Mouse (Mus musculus): ENCODE measurements at regions not wholly inside any gene's neighbourhood (a gene's known extent, or its start where the extent isn't known, plus 50 kb on each side); places are given as distances from the start of the nearest gene placed in this dataset.

DNA sequence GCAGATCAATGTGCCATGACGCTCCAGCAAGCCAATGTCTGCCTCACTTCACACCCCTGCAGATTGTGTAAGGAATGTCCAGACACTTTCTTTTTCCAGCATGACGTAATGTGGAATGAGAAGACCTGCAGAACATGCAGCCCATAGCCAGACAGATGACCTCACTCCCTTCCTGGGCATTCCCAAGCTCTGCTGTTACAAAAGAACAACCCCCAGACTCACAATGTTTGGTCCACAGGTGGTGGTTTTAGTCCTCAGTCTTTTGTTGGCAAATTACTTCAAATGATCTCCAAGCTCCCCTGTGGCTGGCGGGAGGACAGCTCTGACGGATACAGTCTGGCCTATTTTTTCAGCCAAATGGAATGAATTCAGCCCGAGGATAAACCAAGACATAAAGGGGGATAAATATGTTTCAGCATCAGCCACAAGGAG is 95.6 kb upstream of the Tnc start:
- no peak overlapping the region for H3K9ac ChIP-seq (replicated peaks)
- H3K27me3 ChIP-seq (ENCODE audit: insufficient read depth, low read length) = no peaks in the 10 kb centered on the region
- no peak overlapping the region for H3K27ac ChIP-seq (ENCODE audit: low read depth)
- no peak overlapping the region for H3K4me3 ChIP-seq (ENCODE audit: low read depth, low read length)
- no peak overlapping the region for H3K4me2 ChIP-seq (ENCODE audit: low read depth, low read length)
- no peaks in the 10 kb centered on the region for H3K9me3 ChIP-seq (ENCODE audit: low read length)
- WGBS (ENCODE audit: insufficient replicate concordance) = 75% methylated on average over 5 of the region's 5 CpGs
- no peaks in the 10 kb centered on the region for H3K36me3 ChIP-seq (replicated peaks; ENCODE audit: insufficient read depth, low read length)
- no peak for TF ChIP-seq CTCF (IDR thresholded peaks at IDR 0.05; ENCODE audit: low read depth)
- TF ChIP-seq EP300 (IDR thresholded peaks at IDR 0.05; ENCODE audit: low read depth) = no peak
- no peak for ATAC-seq
- DNase-seq = no peak
- no peaks in the 10 kb centered on the region for H3K4me1 ChIP-seq (ENCODE audit: insufficient read depth)

GRCm38 (mm10) chr4:64139836-64140235 is 93.0 kb upstream of the Tnc start:
- H3K9ac ChIP-seq (replicated peaks) = no peak overlapping the region
- WGBS (ENCODE audit: insufficient replicate concordance) = 72% methylated on average over 4 of the region's 4 CpGs
- no peaks in the 10 kb centered on the region for H3K36me3 ChIP-seq (replicated peaks; ENCODE audit: insufficient read depth, low read length)
- H3K4me1 ChIP-seq (ENCODE audit: insufficient read depth) = no peaks in the 10 kb centered on the region
- H3K9me3 ChIP-seq (ENCODE audit: low read length) = no peaks in the 10 kb centered on the region
- no peak overlapping the region for H3K4me3 ChIP-seq (ENCODE audit: low read depth, low read length)
- no peaks in the 10 kb centered on the region for H3K27me3 ChIP-seq (ENCODE audit: insufficient read depth, low read length)
- no peak overlapping the region for H3K4me2 ChIP-seq (ENCODE audit: low read depth, low read length)
- no peak for DNase-seq
- TF ChIP-seq CTCF (IDR thresholded peaks at IDR 0.05; ENCODE audit: low read depth) (no peak), EP300 (IDR thresholded peaks at IDR 0.05; ENCODE audit: low read depth) (no peak)
- H3K27ac ChIP-seq (ENCODE audit: low read depth) = no peak overlapping the region
- ATAC-seq = no peak

- Histone ChIP-seq H3K9ac (replicated peaks) (no peak overlapping the region), H3K27me3 (ENCODE audit: insufficient read depth, low read length) (no peaks in the 10 kb centered on the region), H3K4me1 (ENCODE audit: insufficient read depth) (no peaks in the 10 kb centered on the region), H3K9me3 (ENCODE audit: low read length) (no peaks in the 10 kb centered on the region), H3K4me2 (ENCODE audit: low read depth, low read length) (no peak overlapping the region), H3K27ac (ENCODE audit: low read depth) (no peak overlapping the region), H3K4me3 (ENCODE audit: low read depth, low read length) (no peak overlapping the region), H3K36me3 (replicated peaks; ENCODE audit: insufficient read depth, low read length) (no peaks in the 10 kb centered on the region)
- peak; percentile 43; the same call in 1 of the 2 replicates for ATAC-seq
- DNase-seq = no peak
- 62% methylated on average over 3 of the region's 3 CpGs for WGBS (ENCODE audit: insufficient replicate concordance)
- TF ChIP-seq CTCF (IDR thresholded peaks at IDR 0.05; ENCODE audit: low read depth) (no peak), EP300 (IDR thresholded peaks at IDR 0.05; ENCODE audit: low read depth) (no peak)
Measured at GRCm38 (mm10) chr4:64135036-64135435, 88.2 kb upstream of the Tnc start.

GRCm38 (mm10) chr4:64129290-64129689 is 82.5 kb upstream of the Tnc start:
- TF ChIP-seq CTCF (IDR thresholded peaks at IDR 0.05; ENCODE audit: low read depth) (no peak), EP300 (IDR thresholded peaks at IDR 0.05; ENCODE audit: low read depth) (no peak)
- Histone ChIP-seq H3K27me3 (ENCODE audit: insufficient read depth, low read length) (no peaks in the 10 kb centered on the region), H3K9me3 (ENCODE audit: low read length) (no peaks in the 10 kb centered on the region), H3K4me1 (ENCODE audit: insufficient read depth) (no peaks in the 10 kb centered on the region), H3K27ac (ENCODE audit: low read depth) (no peak overlapping the region), H3K9ac (replicated peaks) (no peak overlapping the region), H3K36me3 (replicated peaks; ENCODE audit: insufficient read depth, low read length) (no peaks in the 10 kb centered on the region), H3K4me3 (ENCODE audit: low read depth, low read length) (no peak overlapping the region), H3K4me2 (ENCODE audit: low read depth, low read length) (no peak overlapping the region)
- 65% methylated on average over 1 of the region's 1 CpGs for WGBS (ENCODE audit: insufficient replicate concordance)
- DNase-seq = no peak
- no peak for ATAC-seq

GRCm38 (mm10) chr4:64124387-64125088 is 77.7 kb upstream of the Tnc start:
- WGBS (ENCODE audit: insufficient replicate concordance) = 82% methylated on average over 2 of the region's 2 CpGs

GRCm38 (mm10) chr4:64123675-64124074 is 76.9 kb upstream of the Tnc start:
- DNase-seq (no peak), ATAC-seq (no peak)
- Histone ChIP-seq H3K9me3 (ENCODE audit: low read length) (no peaks in the 10 kb centered on the region), H3K4me3 (ENCODE audit: low read depth, low read length) (no peak overlapping the region), H3K9ac (replicated peaks) (no peak overlapping the region), H3K4me2 (ENCODE audit: low read depth, low read length) (no peak overlapping the region), H3K36me3 (replicated peaks; ENCODE audit: insufficient read depth, low read length) (no peaks in the 10 kb centered on the region), H3K27me3 (ENCODE audit: insufficient read depth, low read length) (no peaks in the 10 kb centered on the region), H3K4me1 (ENCODE audit: insufficient read depth) (no peaks in the 10 kb centered on the region), H3K27ac (ENCODE audit: low read depth) (no peak overlapping the region)
- TF ChIP-seq EP300 (IDR thresholded peaks at IDR 0.05; ENCODE audit: low read depth) (no peak), CTCF (IDR thresholded peaks at IDR 0.05; ENCODE audit: low read depth) (no peak)
- 62% methylated on average over 2 of the region's 2 CpGs for WGBS (ENCODE audit: insufficient replicate concordance)

More at GRCm38 (mm10) chr4:64124387-64125088, 77.7 kb upstream of the Tnc start:
- ATAC-seq (no peak), DNase-seq (no peak)
- TF ChIP-seq CTCF (IDR thresholded peaks at IDR 0.05; ENCODE audit: low read depth) (no peak), EP300 (IDR thresholded peaks at IDR 0.05; ENCODE audit: low read depth) (no peak)
- Histone ChIP-seq H3K9ac (replicated peaks) (no peak overlapping the region), H3K36me3 (replicated peaks; ENCODE audit: insufficient read depth, low read length) (no peaks in the 10 kb centered on the region), H3K9me3 (ENCODE audit: low read length) (no peaks in the 10 kb centered on the region), H3K4me1 (ENCODE audit: insufficient read depth) (no peaks in the 10 kb centered on the region), H3K27ac (ENCODE audit: low read depth) (no peak overlapping the region), H3K27me3 (ENCODE audit: insufficient read depth, low read length) (no peaks in the 10 kb centered on the region), H3K4me2 (ENCODE audit: low read depth, low read length) (no peak overlapping the region), H3K4me3 (ENCODE audit: low read depth, low read length) (no peak overlapping the region)

Data from liver, postnatal 0 days (tissue).